Mouse (Mus musculus) kidney, postnatal 4 days (tissue): ENCODE data around the gene Axl.

ENCODE experiments used
- DNase-seq, 2 experiments: peaks; one replicate each; pipeline ENCODE4 v3.0.0; 2021; ENCODE audit warnings: mixed read lengths in 2 of 2

The Axl gene

GRCm38 (mm10) chr7:25788220-25789128 is at the start of gene Axl:
Axl (minus strand) TSS chr7:25788705.
- DNase-seq, result peak; percentile 84 to 88

- DNase-seq, result peak; percentile 79 to 86
Measured at GRCm38 (mm10) chr7:25835188-25835891, 46.8 kb upstream of the Axl start.

GRCm38 (mm10) chr7:25831557-25832530 is 43.3 kb upstream of the Axl start:
- DNase-seq, result peak; percentile 38 to 59

- DNase-seq, result no peak
Measured at GRCm38 (mm10) chr7:25830251-25830650, 41.7 kb upstream of the Axl start.

GRCm38 (mm10) chr7:25827199-25827598 is 38.7 kb upstream of the Axl start:
- DNase-seq, result peak; percentile 50 to 65

GRCm38 (mm10) chr7:25826029-25826428 is 37.5 kb upstream of the Axl start:
- DNase-seq, result no peak

- DNase-seq, result peak in 1 of 2 experiments; percentile 50
Measured at GRCm38 (mm10) chr7:25825043-25825442, 36.5 kb upstream of the Axl start.

GRCm38 (mm10) chr7:25816241-25816919 is 27.9 kb upstream of the Axl start, which contains the start of gene Cyp2s1:
Cyp2s1 (minus strand) TSS chr7:25816913.
- DNase-seq, result peak; percentile 73 to 77

GRCm38 (mm10) chr7:25815571-25815970 is 27.1 kb upstream of the Axl start:
- peak in 1 of 2 experiments; percentile 48 for DNase-seq

GRCm38 (mm10) chr7:25814711-25815110 is 26.2 kb upstream of the Axl start:
- no peak for DNase-seq

GRCm38 (mm10) chr7:25812195-25812594 is 23.7 kb upstream of the Axl start:
- DNase-seq, result no peak

GRCm38 (mm10) chr7:25811716-25812115 is 23.2 kb upstream of the Axl start:
- DNase-seq, result no peak

- DNase-seq, result peak; percentile 77 to 84
Measured at GRCm38 (mm10) chr7:25805631-25806343, 17.3 kb upstream of the Axl start.

- no peak for DNase-seq
Measured at GRCm38 (mm10) chr7:25804792-25805191, 16.3 kb upstream of the Axl start.

GRCm38 (mm10) chr7:25803460-25803859 is 15.0 kb upstream of the Axl start:
- DNase-seq, result no peak

- DNase-seq, result peak; percentile 86 to 92
Measured at GRCm38 (mm10) chr7:25802241-25803125, 14.0 kb upstream of the Axl start.

- DNase-seq, result no peak
Measured at GRCm38 (mm10) chr7:25801031-25801430, 12.5 kb upstream of the Axl start.

GRCm38 (mm10) chr7:25799369-25799768 is 10.9 kb upstream of the Axl start:
- no peak for DNase-seq

- no peak for DNase-seq
Measured at GRCm38 (mm10) chr7:25798540-25798939, 10.0 kb upstream of the Axl start.

- no peak for DNase-seq
Measured at GRCm38 (mm10) chr7:25794775-25795174, 6.3 kb upstream of the Axl start.
